In genomic region chr5:123378712-123379111, GRCm38 (mm10) we compare ENCODE assay signal across 22 mouse cellular contexts. TPM values are rescaled to one million over a fixed set of nuclear protein-coding genes. Genes with fewer than 3 reads are reported as not detected.
DNase-seq lines count a peak whose midpoint lies in the region; ATAC-seq and TF ChIP-seq lines count a peak whose summit lies in the region.
"Had no signal": no experiment of that assay in that cellular context is flagged by ENCODE, and none has a peak within 500 bp of the region (broad histone marks: within the 10 kb centered on the region; RNA-seq: fewer than 3 reads in every experiment).

No protein-coding gene starts in this region.

- ATAC-seq in hindbrain, embryonic 14.5 days (ENCODE audit: low FRiP score), result no peak
- ATAC-seq in kidney, embryonic 15.5 days (replicated peaks; ENCODE audit: low FRiP score), result no peak
- no peak for ATAC-seq in stomach, embryonic 16.5 days (ENCODE audit: insufficient read depth, low FRiP score)
- no peak for ATAC-seq in stomach, postnatal 0 days (ENCODE audit: low FRiP score, low TSS enrichment)
- no peak for ATAC-seq in megakaryocyte-erythroid progenitor cell, adult 5-6 weeks (replicated peaks; ENCODE audit: low FRiP score, low TSS enrichment, poor library complexity, severe bottlenecking)
- no peak for ATAC-seq in megakaryocyte, adult 5-6 weeks (ENCODE audit: poor library complexity, severe bottlenecking)
- ATAC-seq: CD4-positive, CD25-positive, alpha-beta regulatory T cell, adult 4 months; forebrain, postnatal 0 days; hindbrain, embryonic 16.5 days had no signal

- peaks cover 26% of the 10 kb centered on the region for H3K36me3 ChIP-seq in hindbrain, embryonic 10.5 days
- peaks cover 8% of the 10 kb centered on the region; the same call in 1 of the 2 replicates for H3K36me3 ChIP-seq in hindbrain, embryonic 14.5 days (replicated peaks; ENCODE audit: control insufficient read depth, insufficient read depth)
- peaks cover 12% of the 10 kb centered on the region for H3K36me3 ChIP-seq in kidney, embryonic 15.5 days
- H3K36me3 ChIP-seq in stomach, embryonic 16.5 days (ENCODE audit: control insufficient read depth, insufficient read depth, low read length), result no peaks in the 10 kb centered on the region
- H3K36me3 ChIP-seq in stomach, postnatal 0 days (ENCODE audit: control insufficient read depth, insufficient read depth, low read length), result no peaks in the 10 kb centered on the region

- TF ChIP-seq EP300 in stomach, postnatal 0 days (optimal IDR thresholded peaks at IDR 0.05), result no peak

- peaks cover 21% of the 10 kb centered on the region for H3K4me1 ChIP-seq in hindbrain, embryonic 10.5 days (replicated peaks)
- no peaks in the 10 kb centered on the region for H3K4me1 ChIP-seq in hindbrain, embryonic 14.5 days (replicated peaks; ENCODE audit: control insufficient read depth, insufficient read depth, low read length)
- H3K4me1 ChIP-seq in kidney, embryonic 15.5 days, result peaks cover 44% of the 10 kb centered on the region
- H3K4me1 ChIP-seq in stomach, embryonic 16.5 days (ENCODE audit: control insufficient read depth, insufficient read depth, low read length), result peaks cover 24% of the 10 kb centered on the region; the same call in 1 of the 2 replicates
- no peaks in the 10 kb centered on the region for H3K4me1 ChIP-seq in stomach, postnatal 0 days (replicated peaks; ENCODE audit: control insufficient read depth, insufficient read depth)

- no peak overlapping the region for H3K9ac ChIP-seq in hindbrain, embryonic 14.5 days
- H3K9ac ChIP-seq in kidney, embryonic 15.5 days, result no peak overlapping the region
- 0 out of 2 replicates have a peak overlapping the region, but pooled peaks have one; percentile 11 for H3K9ac ChIP-seq in stomach, embryonic 16.5 days (ENCODE audit: low read length)
- H3K9ac ChIP-seq in stomach, postnatal 0 days (ENCODE audit: low read length), result no peak overlapping the region
- H3K9ac ChIP-seq: embryonic facial prominence, embryonic 12.5 days; forebrain, postnatal 0 days; heart, embryonic 15.5 days had no signal

- H3K27ac ChIP-seq in hindbrain, embryonic 10.5 days, result peak overlapping the region; percentile 5; the same call in 1 of the 2 replicates
- no peak overlapping the region for H3K27ac ChIP-seq in hindbrain, embryonic 14.5 days
- H3K27ac ChIP-seq in kidney, embryonic 15.5 days, result peak overlapping the region; percentile 81
- no peak overlapping the region for H3K27ac ChIP-seq in stomach, embryonic 16.5 days (ENCODE audit: low read length)
- no peak overlapping the region for H3K27ac ChIP-seq in stomach, postnatal 0 days (replicated peaks)
- H3K27ac ChIP-seq: embryonic facial prominence, embryonic 12.5 days; heart, adult 2 months; heart, embryonic 15.5 days had no signal

- no peaks in the 10 kb centered on the region for H3K9me3 ChIP-seq in hindbrain, embryonic 10.5 days
- H3K9me3 ChIP-seq in hindbrain, embryonic 14.5 days (ENCODE audit: control insufficient read depth, low read length), result no peaks in the 10 kb centered on the region
- H3K9me3 ChIP-seq in kidney, embryonic 15.5 days (replicated peaks), result no peaks in the 10 kb centered on the region
- no peaks in the 10 kb centered on the region for H3K9me3 ChIP-seq in stomach, embryonic 16.5 days (replicated peaks; ENCODE audit: control insufficient read depth, low read length)
- H3K9me3 ChIP-seq in stomach, postnatal 0 days (ENCODE audit: control insufficient read depth, low read length), result no peaks in the 10 kb centered on the region
- H3K9me3 ChIP-seq: embryonic facial prominence, embryonic 12.5 days; heart, embryonic 15.5 days had no signal

- no peak overlapping the region for H3K4me2 ChIP-seq in hindbrain, embryonic 14.5 days (replicated peaks)
- H3K4me2 ChIP-seq in kidney, embryonic 15.5 days, result no peak overlapping the region
- no peak overlapping the region for H3K4me2 ChIP-seq in stomach, embryonic 16.5 days (ENCODE audit: low read depth, low read length)
- H3K4me2 ChIP-seq in stomach, postnatal 0 days (replicated peaks; ENCODE audit: low read depth), result no peak overlapping the region
- H3K4me2 ChIP-seq: embryonic facial prominence, embryonic 12.5 days; heart, embryonic 11.5 days; heart, embryonic 15.5 days had no signal

- no peaks in the 10 kb centered on the region; the same call in 1 of the 2 replicates for H3K27me3 ChIP-seq in hindbrain, embryonic 10.5 days (ENCODE audit: insufficient read depth, poor library complexity, severe bottlenecking)
- H3K27me3 ChIP-seq in hindbrain, embryonic 14.5 days (ENCODE audit: control insufficient read depth, insufficient read depth, low read length), result no peaks in the 10 kb centered on the region
- H3K27me3 ChIP-seq in kidney, embryonic 15.5 days, result no peaks in the 10 kb centered on the region
- H3K27me3 ChIP-seq in stomach, embryonic 16.5 days (ENCODE audit: control insufficient read depth, insufficient read depth, low read length), result peaks cover 6% of the 10 kb centered on the region; the same call in 1 of the 2 replicates
- H3K27me3 ChIP-seq in stomach, postnatal 0 days (ENCODE audit: control insufficient read depth, insufficient read depth, low read length), result no peaks in the 10 kb centered on the region
- H3K27me3 ChIP-seq: embryonic facial prominence, embryonic 12.5 days; heart, embryonic 15.5 days had no signal

- no peak for TF ChIP-seq CTCF in stomach, postnatal 0 days (IDR thresholded peaks at IDR 0.05; ENCODE audit: low read depth)

- 79% methylated on average over 9 of the region's 9 CpGs for WGBS in hindbrain, embryonic 10.5 days
- 69% methylated on average over 9 of the region's 9 CpGs for WGBS in hindbrain, embryonic 14.5 days
- 50% methylated on average over 9 of the region's 9 CpGs for WGBS in kidney, embryonic 15.5 days
- 65% methylated on average over 9 of the region's 9 CpGs for WGBS in stomach, embryonic 16.5 days
- WGBS in stomach, postnatal 0 days, result 69% methylated on average over 9 of the region's 9 CpGs

- DNase-seq in hindbrain, embryonic 10.5 days (ENCODE audit: low spot score), result no peak
- no peak for DNase-seq in hindbrain, embryonic 14.5 days (ENCODE audit: low spot score)
- DNase-seq in kidney, adult 8-10 months, result no peak
- DNase-seq in stomach, postnatal 0 days (ENCODE audit: low spot score), result no peak
- DNase-seq: adrenal gland, adult 8-10 months; adrenal gland, postnatal 36 days; cerebellum, adult 2 months; cerebellum, postnatal 10 days; embryo, embryonic 11 days; forebrain, postnatal 0 days; gastrocnemius, postnatal 14 days; heart, adult 2 months; heart, postnatal 14 days had no signal

- H3K4me3 ChIP-seq in hindbrain, embryonic 10.5 days, result no peak overlapping the region
- H3K4me3 ChIP-seq in hindbrain, embryonic 14.5 days (replicated peaks; ENCODE audit: low read length), result no peak overlapping the region
- H3K4me3 ChIP-seq in kidney, embryonic 15.5 days (replicated peaks), result no peak overlapping the region
- H3K4me3 ChIP-seq in stomach, embryonic 16.5 days (replicated peaks; ENCODE audit: low read length), result no peak overlapping the region
- H3K4me3 ChIP-seq in stomach, postnatal 0 days (ENCODE audit: low read depth, low read length), result no peak overlapping the region
- H3K4me3 ChIP-seq: embryonic facial prominence, embryonic 12.5 days; heart, adult 2 months; heart, embryonic 15.5 days had no signal

RNA-seq across cellular contexts. Expression of gene Mlxip, which starts 15.9 kb away (rescaled TPM):
- 18.0 and 18.8 TPM in 2 replicates for polyA plus RNA-seq in hindbrain, embryonic 10.5 days (2016; fragmentation: Nextera tagmentation; extraction: Ambion mirVana)
- 21.1 and 21.7 TPM in 2 replicates for polyA plus RNA-seq in hindbrain, embryonic 14.5 days (2014; fragmentation: Nextera tagmentation; extraction: Ambion mirVana)
- 18.5 and 18.7 TPM in 2 replicates for polyA plus RNA-seq in kidney, embryonic 15.5 days (2015; fragmentation: Nextera tagmentation; extraction: Ambion mirVana)
- 17.3 and 17.4 TPM in 2 replicates for polyA plus RNA-seq in stomach, embryonic 16.5 days (2015; fragmentation: Nextera tagmentation; extraction: Ambion mirVana)
- polyA plus RNA-seq in stomach, postnatal 0 days (2015; fragmentation: Nextera tagmentation; extraction: Ambion mirVana), result 10.5 and 13.2 TPM in 2 replicates
- total RNA-seq in megakaryocyte-erythroid progenitor cell, adult 5-6 weeks (2014; fragmentation: Nextera tagmentation), result 25.0 and 30.1 TPM in 2 replicates
- 5.1 and 7.9 TPM in 2 replicates for total RNA-seq in megakaryocyte-erythroid progenitor cell, adult 5-6 weeks (2017)
- 37.0 and 40.0 TPM in 2 replicates for total RNA-seq in megakaryocyte, adult 5-6 weeks (2015)
- total RNA-seq in megakaryocyte, adult 5-6 weeks (2017), result 11.7 and 15.9 TPM in 2 replicates

RNA-seq across cellular contexts. Expression of gene Bcl7a, which starts 35.1 kb away (rescaled TPM):
- 42.9 and 48.0 TPM in 2 replicates for polyA plus RNA-seq in hindbrain, embryonic 10.5 days (2016; fragmentation: Nextera tagmentation; extraction: Ambion mirVana)
- polyA plus RNA-seq in hindbrain, embryonic 14.5 days (2014; fragmentation: Nextera tagmentation; extraction: Ambion mirVana), result 35.6 and 36.5 TPM in 2 replicates
- 41.7 and 42.5 TPM in 2 replicates for polyA plus RNA-seq in kidney, embryonic 15.5 days (2015; fragmentation: Nextera tagmentation; extraction: Ambion mirVana)
- polyA plus RNA-seq in stomach, embryonic 16.5 days (2015; fragmentation: Nextera tagmentation; extraction: Ambion mirVana), result 18.7 and 20.4 TPM in 2 replicates
- 5.9 and 6.4 TPM in 2 replicates for polyA plus RNA-seq in stomach, postnatal 0 days (2015; fragmentation: Nextera tagmentation; extraction: Ambion mirVana)
- 34.6 and 46.7 TPM in 2 replicates for total RNA-seq in megakaryocyte-erythroid progenitor cell, adult 5-6 weeks (2014; fragmentation: Nextera tagmentation)
- 18.7 and 26.4 TPM in 2 replicates for total RNA-seq in megakaryocyte-erythroid progenitor cell, adult 5-6 weeks (2017)
- total RNA-seq in megakaryocyte, adult 5-6 weeks (2015), result 3.8 and 4.0 TPM in 2 replicates
- total RNA-seq in megakaryocyte, adult 5-6 weeks (2017), result 3.8 and 4.7 TPM in 2 replicates

Comparison
In these comparisons a context has a peak if more than half of its experiments do, and no peak if none do; other contexts are left out.
1. H3K27ac ChIP-seq: peak in hindbrain, embryonic 10.5 days (single experiment) and kidney, embryonic 15.5 days (single experiment); none in hindbrain, embryonic 14.5 days (single experiment), stomach, embryonic 16.5 days (single experiment) and stomach, postnatal 0 days (single experiment).